Mouse (Mus musculus) mouse trophoblast stem cell (cell line): ENCODE measurements around the gene Vmn2r44.
"Not testable (repeated sequence)": the region's sequence is repeated elsewhere in the genome, so short reads cannot be mapped to it uniquely, and the experiment has no call there.

Source experiments
- in situ Hi-C, 2 experiments: fragments of 300-500 bp; cut with MseI, MboI; formaldehyde crosslinking; loops; 2 replicates in 1 of 2; 3 replicates in 1 of 2; pipeline ENCODE4 v1.15.1; 2025

The Vmn2r44 gene

DNA sequence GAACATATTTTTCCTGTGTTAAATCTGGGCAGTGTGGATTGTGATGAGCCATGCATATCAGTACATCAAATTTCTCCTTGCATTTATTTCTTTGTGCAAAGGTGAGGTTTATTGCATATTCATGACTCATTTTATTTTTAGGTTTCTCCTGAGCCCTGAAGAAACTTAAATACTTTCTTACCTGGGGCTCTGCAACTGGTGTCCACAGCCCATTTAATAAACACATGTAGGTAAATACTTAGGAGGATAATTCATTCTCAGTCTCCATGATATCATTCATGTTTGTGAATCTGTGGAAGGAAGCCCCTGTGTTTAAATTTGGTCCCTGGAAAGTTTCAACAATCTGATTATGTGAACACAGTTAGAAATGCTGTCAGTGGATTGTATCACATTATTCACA is at the start of gene Vmn2r44:
Vmn2r44 (minus strand) TSS at position 101 of the 400 bp plus-strand sequence.
- in situ Hi-C loops, result not testable (repeated sequence)

DNA sequence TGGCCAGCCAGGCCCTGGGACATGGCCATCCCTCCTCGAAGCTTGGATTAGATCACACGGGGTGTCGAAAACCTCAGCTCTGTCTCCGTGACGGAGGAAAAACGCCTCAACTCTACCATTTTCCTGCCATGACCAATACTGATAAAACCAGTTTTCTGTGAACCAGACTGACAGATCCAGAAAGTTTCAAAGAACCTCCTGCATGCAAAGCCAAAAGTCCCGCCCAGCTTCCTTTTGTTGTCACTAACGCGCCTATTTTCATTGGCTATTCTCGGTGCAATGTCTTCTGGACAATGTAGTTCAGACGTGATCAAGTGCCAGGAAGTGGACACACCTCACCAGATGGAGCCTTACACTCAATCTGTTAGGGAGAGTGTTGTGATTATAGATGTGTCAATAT is 25.3 kb downstream of the Vmn2r44 start:
- in situ Hi-C loops, result not testable (repeated sequence)
